Mouse (Mus musculus) liver, embryonic 16.5 days (tissue): Measurements from ENCODE around the gene Tln1. TPM values are rescaled to one million over a fixed set of nuclear protein-coding genes. Genes with fewer than 3 reads are reported as not detected.
A peak's percentile ranks its signal among the peaks of the same experiment; 100 is the strongest.
"Not testable (repeated sequence)": the region's sequence is repeated elsewhere in the genome, so short reads cannot be mapped to it uniquely, and the experiment has no call there.

Source experiments
- ATAC-seq: fragments of 200-750 bp; cut with Nextera tagmentation; 2 replicates; pipeline ENCODE4 v1.8.0; 2017; ENCODE audit warnings: low read depth, mild to moderate bottlenecking, moderate number of reproducible peaks, moderate library complexity
- H3K27ac ChIP-seq: fragments of 300-500 bp; sonication (generic); 2 replicates; pipeline ENCODE4 v1.5.1; 2014; ENCODE audit warnings: mild to moderate bottlenecking, low read length
- H3K27me3 ChIP-seq: fragments of 300-500 bp; sonication (generic); 2 replicates; pipeline ENCODE4 v1.6.1; 2014; ENCODE audit warnings: low read depth, low read length, mixed read lengths; ENCODE audit not compliant: control insufficient read depth, insufficient read depth
- H3K36me3 ChIP-seq: fragments of 300-500 bp; sonication (generic); 2 replicates; pipeline ENCODE4 v1.6.1; 2014; ENCODE audit warnings: mild to moderate bottlenecking; ENCODE audit not compliant: control insufficient read depth, insufficient read depth
- H3K4me1 ChIP-seq: fragments of 300-500 bp; sonication (generic); 2 replicates; pipeline ENCODE4 v1.6.1; 2014; ENCODE audit warnings: low read depth, low read length, mixed read lengths; ENCODE audit not compliant: control insufficient read depth
- H3K4me2 ChIP-seq: fragments of 300-500 bp; sonication (generic); 2 replicates; pipeline ENCODE4 v1.6.1; 2014; ENCODE audit warnings: low read depth, low read length, mixed read lengths
- H3K4me3 ChIP-seq: fragments of 300-500 bp; sonication (generic); 2 replicates; pipeline ENCODE4 v1.5.1; 2014; ENCODE audit warnings: low read depth, mild to moderate bottlenecking, low read length
- H3K9ac ChIP-seq: fragments of 300-500 bp; sonication (generic); 2 replicates; pipeline ENCODE4 v1.6.1; 2014; ENCODE audit warnings: low read depth, low read length
- H3K9me3 ChIP-seq: fragments of 300-500 bp; sonication (generic); replicated peaks from 2 replicates; pipeline ENCODE4 v1.6.1; 2016; ENCODE audit warnings: low read length; ENCODE audit not compliant: control insufficient read depth
- WGBS: fragments of 180-500 bp; shearing (Covaris S2); extraction: QIAGEN DNeasy Blood & Tissue Kit; methylation state at CpG from one replicate; pipeline ENCODE4 v1.1.7; 2014; ENCODE audit not compliant: insufficient replicate concordance; 5-methylcytosine and 5-hydroxymethylcytosine counted together
- polyA plus RNA-seq: library from polyadenylated mRNA; unstranded; fragments of >200 nt; fragmentation: Nextera tagmentation; extraction: Ambion mirVana; gene quantifications from 2 replicates; pipeline ENCODE4 v1.2.1, GENCODE M21; 2015

Gene Tln1
- 38.2 and 40.2 TPM in 2 replicates for polyA plus RNA-seq

GRCm38 (mm10) chr4:43561997-43562768, at the start of gene Tln1, which contains the start of gene Creb3:
Gene Tln1, minus strand, starts transcription at chr4:43562691.
Gene Creb3, plus strand, starts transcription at chr4:43562332.
- Histone ChIP-seq H3K4me3 (peak within 1 kb of the TSS; percentile 92), H3K9ac (peak within 1 kb of the TSS; percentile 94), H3K4me1 (peaks cover 54% of the 10 kb centered on the region), H3K27me3 (no peaks in the 10 kb centered on the region), H3K4me2 (peak within 1 kb of the TSS; percentile 89), H3K9me3 (no peaks in the 10 kb centered on the region), H3K27ac (peak within 1 kb of the TSS; percentile 100), H3K36me3 (peaks cover 25% of the 10 kb centered on the region)
- under 1% methylated on average over 62 of the region's 62 CpGs for WGBS
- ATAC-seq, result peak; percentile 89

- peak overlapping the region; percentile 47 for H3K9ac ChIP-seq
- H3K4me2 ChIP-seq, result peak overlapping the region; percentile 58
- no peaks in the 10 kb centered on the region for H3K36me3 ChIP-seq
- H3K4me1 ChIP-seq, result peaks cover 36% of the 10 kb centered on the region
- peak overlapping the region; percentile 33 for H3K4me3 ChIP-seq
- H3K9me3 ChIP-seq, result no peaks in the 10 kb centered on the region
- no peaks in the 10 kb centered on the region for H3K27me3 ChIP-seq
- H3K27ac ChIP-seq, result peak overlapping the region; percentile 94
- WGBS, result 39% methylated on average over 9 of the region's 9 CpGs
- ATAC-seq, result peak; percentile 98
Measured at GRCm38 (mm10) chr4:43604751-43605685, 42.5 kb upstream of the Tln1 start.

DNA sequence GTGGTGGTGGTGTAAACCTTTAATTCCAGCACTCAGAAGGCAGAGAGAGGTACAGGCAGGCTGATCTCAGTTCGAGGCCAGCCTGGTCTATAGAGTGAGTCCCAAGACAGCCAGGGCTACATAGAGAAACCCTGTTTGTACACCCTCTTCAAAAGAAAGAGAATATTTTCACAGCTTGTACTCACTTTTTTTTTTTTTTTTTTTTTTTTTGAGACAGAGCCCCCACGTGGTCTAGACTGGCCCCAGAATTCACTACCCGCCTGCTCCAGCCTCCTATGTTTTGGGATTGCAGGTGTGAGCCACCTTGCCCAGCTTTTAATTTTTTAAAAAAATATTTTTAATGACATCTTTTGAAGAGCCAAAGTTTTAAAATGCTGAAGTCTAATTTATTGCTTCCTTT, 41.6 kb upstream of the Tln1 start:
- no peaks in the 10 kb centered on the region for H3K36me3 ChIP-seq
- H3K4me1 ChIP-seq, result peaks cover 43% of the 10 kb centered on the region
- ATAC-seq, result no peak
- no peaks in the 10 kb centered on the region for H3K9me3 ChIP-seq
- H3K27ac ChIP-seq, result peak overlapping the region; percentile 67
- H3K27me3 ChIP-seq, result no peaks in the 10 kb centered on the region
- 56% methylated on average over 3 of the region's 3 CpGs for WGBS
- H3K4me2 ChIP-seq, result no peak overlapping the region; the same call in 1 of the 2 replicates
- H3K4me3 ChIP-seq, result no peak overlapping the region
- H3K9ac ChIP-seq, result no peak overlapping the region; the same call in 1 of the 2 replicates

- 41% methylated on average over 9 of the region's 9 CpGs for WGBS
- H3K36me3 ChIP-seq, result no peaks in the 10 kb centered on the region
- peak overlapping the region; percentile 43 for H3K4me2 ChIP-seq
- H3K4me1 ChIP-seq, result peaks cover 54% of the 10 kb centered on the region
- H3K27ac ChIP-seq, result peak overlapping the region; percentile 78
- ATAC-seq, result no peak
- no peaks in the 10 kb centered on the region for H3K9me3 ChIP-seq
- H3K4me3 ChIP-seq, result peak overlapping the region; percentile 18; the same call in 1 of the 2 replicates
- peak overlapping the region; percentile 42; the same call in 1 of the 2 replicates for H3K9ac ChIP-seq
- H3K27me3 ChIP-seq, result no peaks in the 10 kb centered on the region
Measured at GRCm38 (mm10) chr4:43600195-43600934, 37.9 kb upstream of the Tln1 start.

GRCm38 (mm10) chr4:43598650-43599380, 36.3 kb upstream of the Tln1 start:
- WGBS, result 40% methylated on average over 7 of the region's 7 CpGs
- H3K9ac ChIP-seq, result peak overlapping the region; percentile 46
- no peak overlapping the region for H3K4me3 ChIP-seq
- H3K4me1 ChIP-seq, result peaks cover 39% of the 10 kb centered on the region
- H3K27me3 ChIP-seq, result no peaks in the 10 kb centered on the region
- H3K9me3 ChIP-seq, result no peaks in the 10 kb centered on the region
- peak overlapping the region; percentile 93 for H3K27ac ChIP-seq
- no peaks in the 10 kb centered on the region for H3K36me3 ChIP-seq
- ATAC-seq, result peak; percentile 70
- H3K4me2 ChIP-seq, result peak overlapping the region; percentile 49

- H3K27me3 ChIP-seq, result no peaks in the 10 kb centered on the region
- peak overlapping the region; percentile 49 for H3K4me2 ChIP-seq
- H3K27ac ChIP-seq, result peak overlapping the region; percentile 93
- H3K9ac ChIP-seq, result peak overlapping the region; percentile 46
- peaks cover 39% of the 10 kb centered on the region for H3K4me1 ChIP-seq
- H3K9me3 ChIP-seq, result no peaks in the 10 kb centered on the region
- H3K4me3 ChIP-seq, result no peak overlapping the region
- peak; percentile 97 for ATAC-seq
- H3K36me3 ChIP-seq, result no peaks in the 10 kb centered on the region
- WGBS, result 23% methylated on average over 4 of the region's 4 CpGs
Measured at GRCm38 (mm10) chr4:43598200-43598599, 35.7 kb upstream of the Tln1 start.

DNA sequence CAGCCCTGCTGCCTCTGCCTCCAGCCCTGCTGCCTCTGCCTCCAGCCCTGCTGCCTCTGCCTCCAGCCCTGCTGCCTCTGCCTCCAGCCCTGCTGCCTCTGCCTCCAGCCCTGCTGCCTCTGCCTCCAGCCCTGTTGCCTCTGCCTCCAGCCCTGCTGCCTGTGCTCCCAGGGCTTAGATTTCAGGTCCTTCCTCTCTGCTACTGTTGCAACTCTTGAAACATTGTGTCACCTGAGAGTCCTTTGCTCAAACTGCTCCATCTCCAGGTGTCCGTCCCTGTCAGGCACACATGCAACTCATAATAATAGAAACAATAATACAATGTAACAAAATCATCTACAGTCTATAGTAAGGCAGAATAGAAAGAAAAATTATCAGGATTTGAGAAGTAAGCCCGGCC, 34.1 kb upstream of the Tln1 start:
- H3K36me3 ChIP-seq, H3K9me3 ChIP-seq, H3K4me3 ChIP-seq, ATAC-seq, H3K27me3 ChIP-seq, H3K27ac ChIP-seq, H3K9ac ChIP-seq, H3K4me2 ChIP-seq: not testable (repeated sequence)
- 78% methylated on average over 2 of the region's 2 CpGs for WGBS
- peaks cover 39% of the 10 kb centered on the region for H3K4me1 ChIP-seq

GRCm38 (mm10) chr4:43593453-43593852, 31.0 kb upstream of the Tln1 start:
- H3K4me3 ChIP-seq, result no peak overlapping the region
- 57% methylated on average over 3 of the region's 3 CpGs for WGBS
- no peak overlapping the region for H3K4me2 ChIP-seq
- H3K27me3 ChIP-seq, result no peaks in the 10 kb centered on the region
- ATAC-seq, result no peak
- no peak overlapping the region for H3K27ac ChIP-seq
- peaks cover 14% of the 10 kb centered on the region for H3K4me1 ChIP-seq
- no peaks in the 10 kb centered on the region for H3K9me3 ChIP-seq
- H3K9ac ChIP-seq, result no peak overlapping the region
- no peaks in the 10 kb centered on the region for H3K36me3 ChIP-seq
